Mouse (Mus musculus) heart, postnatal 4 days (tissue): ENCODE measurements at regions not wholly inside any gene's neighbourhood (a gene's known extent, or its start where the extent isn't known, plus 50 kb on each side); places are given as distances from the start of the nearest gene placed in this dataset.
A peak's percentile ranks its signal among the peaks of the same experiment; 100 is the strongest.
"Not testable (repeated sequence)": the region's sequence is repeated elsewhere in the genome, so short reads cannot be mapped to it uniquely, and the experiment has no call there.

ENCODE experiments used
- DNase-seq: peaks from one replicate; pipeline ENCODE4 v3.0.0; 2021

DNA sequence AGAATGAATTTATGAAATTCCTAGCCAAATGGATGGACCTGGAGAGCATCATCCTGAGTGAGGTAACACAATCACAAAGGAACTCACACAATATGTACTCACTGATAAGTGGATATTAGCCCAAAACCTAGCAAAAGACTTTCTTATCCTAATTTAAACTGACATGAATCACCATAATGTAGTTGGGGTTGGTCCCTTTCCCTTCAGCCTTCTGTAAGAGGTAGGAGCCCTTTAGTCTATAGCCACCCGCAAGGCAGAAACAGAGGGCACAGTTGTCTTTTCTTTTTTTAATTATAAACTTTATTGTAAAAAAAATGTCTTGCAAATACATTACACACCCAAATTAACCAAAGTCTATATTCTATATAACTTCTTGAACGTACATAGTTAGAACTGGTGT is 81.3 kb downstream of the Ogfrl1 start:
- not testable (repeated sequence) for DNase-seq

DNA sequence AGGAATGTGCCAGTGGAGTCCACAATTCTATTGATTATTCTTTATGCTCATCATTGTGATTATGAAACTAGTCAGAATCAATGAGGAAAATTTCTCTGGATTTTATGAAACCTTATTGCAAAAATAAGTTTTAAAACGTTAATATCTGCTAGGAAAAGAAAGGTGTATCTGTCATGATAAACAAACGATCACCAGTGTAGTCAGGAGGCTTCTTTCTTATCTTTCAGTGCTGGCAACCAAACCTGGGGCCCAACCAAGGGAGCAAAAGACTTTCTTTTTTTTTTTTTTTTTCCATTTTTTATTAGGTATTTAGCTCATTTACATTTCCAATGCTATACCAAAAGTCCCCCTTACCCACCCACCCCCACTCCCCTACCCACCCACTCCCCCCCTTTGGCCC is 82.7 kb downstream of the Ogfrl1 start:
- DNase-seq: not testable (repeated sequence)

DNA sequence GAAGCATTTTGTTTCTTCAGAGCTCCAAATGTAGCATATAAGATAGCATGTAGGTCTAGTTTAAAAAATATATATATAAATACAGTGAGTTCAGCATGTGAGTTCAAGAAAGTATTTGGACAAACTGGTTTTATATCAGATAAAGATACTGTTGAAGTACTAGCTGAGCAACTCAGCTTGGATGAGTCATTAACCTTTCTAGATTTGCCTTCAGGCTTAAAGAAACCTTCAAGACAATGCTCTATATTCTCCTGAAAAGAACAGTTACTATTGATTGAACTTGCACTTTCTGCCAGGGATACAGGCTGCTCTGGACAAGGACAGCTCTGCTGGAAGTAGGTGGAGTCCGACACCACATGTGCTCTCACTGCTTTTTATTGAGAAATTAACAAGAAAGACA is 104.9 kb downstream of the Ogfrl1 start:
- no peak for DNase-seq

DNA sequence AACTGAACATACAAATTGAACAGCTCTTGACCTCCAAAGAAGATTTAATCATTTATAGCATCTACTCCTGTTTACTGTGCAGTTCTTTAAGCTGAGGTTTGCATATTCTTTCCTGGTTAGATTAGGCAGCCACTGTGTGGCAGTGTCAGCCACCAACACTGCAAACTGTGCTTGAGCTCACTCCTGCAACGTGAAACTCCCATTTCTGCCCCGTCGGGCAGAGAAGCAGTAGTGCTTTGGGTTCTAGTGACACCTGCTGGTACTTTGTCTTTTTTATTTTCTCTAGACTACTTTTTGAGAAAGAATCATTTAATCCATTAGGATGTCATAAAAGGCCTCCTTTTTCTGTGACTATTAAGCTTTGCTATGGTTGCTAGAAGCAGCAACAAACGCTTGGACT is 110.8 kb downstream of the Ogfrl1 start:
- peak; percentile 56 for DNase-seq

DNA sequence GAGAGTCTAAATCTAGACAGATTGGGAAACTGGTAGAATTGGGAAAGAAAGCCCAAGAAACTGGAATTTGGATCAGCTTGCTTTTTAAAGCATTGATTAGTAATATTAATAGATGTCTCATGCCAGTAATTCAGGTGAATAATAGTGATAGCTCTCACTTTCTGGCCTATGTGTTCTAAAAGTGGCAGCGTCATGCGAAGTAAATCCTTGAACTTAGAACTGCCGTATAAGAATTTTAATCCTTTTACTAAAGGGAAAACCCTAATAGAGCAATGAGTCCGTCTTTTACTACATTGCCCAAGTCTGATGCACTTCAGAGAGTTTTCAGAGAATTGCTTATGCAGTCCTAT is 114.7 kb downstream of the Ogfrl1 start:
- no peak for DNase-seq

DNA sequence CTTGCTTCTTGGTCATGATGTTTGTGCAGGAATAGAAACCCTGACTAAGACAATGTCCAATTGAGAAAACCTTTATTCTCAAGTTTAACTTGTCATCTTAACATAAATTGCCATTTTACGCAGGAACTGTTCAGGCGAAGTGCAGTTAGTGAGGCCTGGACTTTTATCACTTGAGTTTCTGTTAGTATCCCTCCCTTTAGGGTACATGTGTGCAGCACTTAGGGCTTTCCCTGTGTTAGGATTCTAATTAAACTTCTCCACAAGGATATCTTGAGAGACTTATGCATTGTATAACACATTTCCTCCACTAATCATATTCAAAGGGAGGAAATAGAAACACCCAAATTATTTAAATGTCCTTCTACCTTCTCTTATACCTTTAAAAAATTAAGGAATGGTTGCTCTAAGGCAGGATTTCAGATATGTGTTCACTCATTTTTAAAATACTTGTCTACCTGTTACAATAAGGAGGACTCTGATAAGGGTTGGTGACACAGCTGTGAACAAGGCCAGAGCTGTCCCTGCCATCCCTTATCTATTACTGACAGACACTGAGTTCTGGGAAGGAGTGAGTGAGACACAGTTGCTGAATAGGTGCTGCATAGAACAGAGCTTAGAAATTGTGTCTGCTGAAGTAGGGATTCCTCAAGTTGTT is 115.2 kb downstream of the Ogfrl1 start:
- DNase-seq: no peak

DNA sequence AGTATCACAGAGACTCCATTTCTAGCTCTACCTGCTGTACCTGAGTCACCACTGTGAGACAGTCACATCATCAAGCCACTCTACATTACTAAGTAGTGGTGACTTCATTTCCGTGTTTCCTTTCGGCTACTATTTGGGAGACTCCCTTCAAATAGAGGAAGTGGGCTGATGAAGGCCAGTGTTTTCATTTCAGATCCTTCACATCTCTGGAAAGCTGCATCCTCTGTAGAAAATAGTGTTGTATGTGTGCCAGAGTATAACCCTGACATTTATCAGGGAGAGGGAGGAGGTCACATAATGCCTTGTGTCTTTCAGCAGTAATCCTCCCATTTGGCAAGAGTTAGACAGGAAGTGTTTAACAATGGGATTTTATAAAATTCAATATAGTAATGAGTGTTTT is 117.7 kb downstream of the Ogfrl1 start:
- no peak for DNase-seq

DNA sequence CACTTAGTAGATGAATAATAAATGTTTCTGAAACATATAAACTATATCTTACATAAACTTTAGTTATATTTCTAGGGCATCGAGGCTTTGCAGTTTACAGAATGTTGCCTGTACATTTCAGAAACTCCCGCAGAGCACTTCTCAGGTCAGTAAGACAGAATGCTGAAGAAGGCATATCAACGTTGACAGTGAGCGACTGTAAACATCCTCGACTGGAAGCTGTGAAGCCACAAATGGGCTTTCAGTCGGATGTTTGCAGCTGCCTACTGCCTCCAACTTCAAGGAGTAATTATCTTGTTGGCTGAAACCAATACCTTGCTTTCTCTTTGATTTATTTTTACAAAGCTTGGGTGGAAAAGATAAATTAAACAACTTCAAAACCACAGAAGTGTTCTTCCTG is 125.5 kb downstream of the Ogfrl1 start:
- DNase-seq: no peak

DNA sequence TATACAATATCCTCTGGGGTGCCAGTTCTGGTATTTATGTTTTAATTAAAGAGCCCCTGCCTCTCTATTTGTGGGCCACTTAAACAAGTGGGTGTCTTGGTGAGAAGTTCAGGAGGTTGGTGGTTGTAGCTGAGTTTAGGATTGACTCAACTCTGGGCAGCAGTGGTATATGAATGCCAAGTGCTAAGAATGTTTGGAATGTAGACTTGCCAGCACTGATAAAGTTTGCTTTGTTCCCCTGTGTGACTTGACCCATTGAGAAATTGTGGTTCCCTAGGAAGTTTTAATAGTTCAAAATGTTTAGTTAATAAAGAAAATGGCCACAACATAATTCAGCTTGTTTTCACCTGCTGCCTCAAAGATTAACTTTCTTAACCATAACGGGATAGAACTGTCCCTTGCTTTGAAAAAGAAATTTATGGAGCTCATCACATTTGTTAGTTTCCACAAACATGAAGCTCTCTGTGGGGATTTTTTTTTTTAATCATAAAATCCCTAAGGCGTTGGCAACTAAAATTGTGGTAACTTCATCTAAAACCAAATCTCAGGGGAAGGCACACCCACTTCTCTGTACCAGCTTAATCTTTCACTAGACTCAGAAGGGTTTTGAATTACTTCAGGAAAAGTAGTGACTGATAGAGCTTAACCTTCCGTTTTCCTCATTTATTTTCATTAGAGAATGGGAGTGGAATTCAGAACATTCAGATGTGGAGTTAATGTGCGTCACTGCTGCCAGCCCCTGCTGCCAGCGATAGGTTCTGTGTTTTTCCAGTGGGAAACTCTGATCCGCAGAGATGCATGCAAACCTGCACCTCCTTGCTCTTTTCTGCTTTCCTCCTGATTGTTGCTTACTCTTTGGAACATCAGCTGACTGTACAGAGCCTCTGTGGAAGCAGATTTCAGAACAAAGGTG is 126.4 kb downstream of the Ogfrl1 start:
- DNase-seq: peak; percentile 44

DNA sequence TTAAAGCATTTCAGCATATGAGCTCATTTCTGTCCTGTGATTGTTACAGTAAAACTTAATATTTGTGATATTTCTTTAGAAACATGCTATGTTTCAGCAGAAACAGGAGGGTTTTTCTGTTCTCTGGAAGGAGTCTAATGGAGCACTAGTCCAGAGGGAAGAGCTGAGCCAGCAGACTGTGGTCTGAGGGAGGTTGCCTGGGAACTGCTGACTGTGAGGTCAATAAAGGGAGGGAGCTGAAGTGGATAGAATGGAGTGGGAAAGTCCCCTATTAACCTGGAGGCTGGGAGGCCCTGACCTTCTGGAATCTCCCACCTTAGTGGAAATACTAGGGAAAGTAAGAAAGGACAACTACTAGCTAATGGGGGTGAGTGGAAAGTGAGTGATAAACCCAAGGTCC is 129.5 kb downstream of the Ogfrl1 start:
- DNase-seq: no peak

DNA sequence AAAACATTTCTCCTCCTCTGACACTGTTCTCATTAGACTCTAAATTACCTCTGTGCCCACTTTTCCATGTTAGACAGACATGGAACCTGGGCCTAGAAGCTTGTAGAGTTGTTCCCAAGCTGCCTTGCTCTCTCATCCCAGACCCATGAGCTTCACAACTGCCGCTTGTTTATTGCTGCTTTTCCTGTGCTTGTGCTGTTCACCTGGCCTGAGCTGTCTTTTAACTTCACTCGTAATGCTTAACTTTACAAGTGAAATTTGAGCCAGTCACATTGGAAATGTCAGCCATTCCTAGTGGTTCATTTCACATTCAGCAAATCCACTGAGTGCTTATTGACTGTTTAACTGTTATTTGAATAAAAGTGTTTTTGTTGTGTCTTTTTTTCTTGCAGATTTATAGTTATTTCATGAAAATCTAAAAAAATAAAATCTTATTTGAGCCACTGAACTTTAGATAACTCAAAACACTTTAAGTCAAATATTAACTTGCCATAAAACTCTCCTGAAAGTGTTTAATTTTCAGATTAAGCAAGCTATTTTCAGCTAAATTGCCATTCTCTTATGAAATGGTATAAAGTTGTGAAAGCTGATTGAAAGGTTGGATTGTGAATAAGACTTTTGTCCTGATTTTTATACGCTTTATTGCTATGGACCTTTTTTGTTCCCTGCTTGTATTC is 131.9 kb downstream of the Ogfrl1 start:
- DNase-seq: no peak

DNA sequence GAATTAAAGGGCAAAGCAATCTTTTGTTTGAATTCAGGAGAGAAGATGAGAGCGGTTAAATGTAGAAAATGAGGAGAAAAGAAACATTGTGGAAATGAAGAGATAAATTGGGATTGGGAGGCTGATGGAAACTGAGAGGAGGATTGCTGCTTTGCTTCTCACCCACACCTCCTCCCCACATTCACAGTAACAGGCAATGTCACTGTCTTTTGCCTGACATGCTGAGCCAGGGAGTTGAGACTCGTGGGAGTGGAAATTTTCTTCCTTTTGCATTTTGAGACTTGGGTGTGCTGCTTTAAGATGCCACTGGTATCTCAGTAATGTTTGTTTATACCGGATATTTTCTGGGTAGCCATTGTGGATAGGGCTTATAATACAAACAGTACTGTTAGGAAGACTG is 133.3 kb downstream of the Ogfrl1 start:
- no peak for DNase-seq

DNA sequence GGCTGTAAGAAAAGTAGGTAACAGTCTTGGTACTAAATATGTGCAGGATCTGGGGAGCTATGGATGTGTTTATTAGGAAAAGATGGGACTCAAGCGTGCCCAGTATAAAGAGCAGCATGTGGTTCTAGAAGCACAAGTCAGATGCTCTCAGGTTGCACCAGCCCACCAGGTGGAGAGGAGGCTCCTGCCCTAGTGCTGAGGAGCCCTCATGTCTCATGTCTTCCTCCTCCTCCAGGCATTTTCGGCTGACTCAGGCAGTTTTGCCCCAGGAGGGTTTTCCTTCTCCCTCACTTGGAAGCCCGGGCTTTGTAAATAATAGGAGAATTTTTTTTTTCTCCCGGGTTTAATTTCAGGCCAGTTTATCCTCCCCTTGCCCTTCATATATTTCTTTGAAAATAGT is 133.8 kb downstream of the Ogfrl1 start:
- DNase-seq: no peak

DNA sequence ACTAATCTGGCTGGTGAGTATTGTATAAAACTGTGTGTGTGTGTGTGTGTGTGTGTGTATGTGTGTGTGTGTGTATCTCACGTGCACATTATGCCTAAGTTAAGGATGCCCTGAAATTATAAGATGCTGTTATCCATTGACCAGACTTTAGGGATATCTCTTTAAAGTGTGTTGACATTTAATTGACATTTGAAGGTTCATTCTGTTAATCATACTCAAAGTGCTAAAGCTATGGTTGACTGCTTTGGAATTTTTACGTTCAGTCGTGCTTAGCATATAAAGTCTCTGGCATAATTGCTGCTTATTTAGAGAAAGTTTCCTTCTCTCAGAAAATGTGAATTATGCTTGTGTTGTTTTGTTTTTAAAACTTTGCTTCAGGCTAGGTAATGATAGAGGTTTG is 135.9 kb downstream of the Ogfrl1 start:
- no peak for DNase-seq

DNA sequence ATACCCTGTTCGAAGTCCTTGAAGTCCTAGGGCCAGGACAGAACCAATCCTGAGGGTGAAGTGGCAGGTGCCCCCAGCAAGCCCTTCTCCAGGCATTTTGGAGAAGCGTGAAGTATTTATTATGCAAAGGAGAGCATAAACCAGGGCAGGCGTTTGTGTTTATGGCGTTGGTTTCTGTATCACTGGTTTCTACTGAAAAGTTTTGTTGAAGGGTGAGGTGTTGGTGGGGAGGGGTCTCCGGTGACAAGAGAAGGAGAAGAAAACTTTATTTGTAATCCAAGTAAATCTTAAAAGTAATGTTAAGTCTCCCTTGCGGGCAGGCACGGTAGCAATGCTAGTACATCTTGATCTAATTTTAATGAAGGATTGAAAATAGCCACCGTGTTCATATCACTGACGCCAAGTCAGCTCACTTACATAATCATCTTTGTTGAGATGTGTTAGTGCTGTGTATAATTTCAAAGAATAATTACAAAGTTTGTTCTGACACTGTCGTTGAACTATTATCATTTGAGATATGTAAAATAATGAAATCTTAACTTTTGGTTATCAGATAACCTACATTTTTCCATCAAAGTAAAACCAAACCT is 140.2 kb downstream of the Ogfrl1 start:
- DNase-seq: no peak

DNA sequence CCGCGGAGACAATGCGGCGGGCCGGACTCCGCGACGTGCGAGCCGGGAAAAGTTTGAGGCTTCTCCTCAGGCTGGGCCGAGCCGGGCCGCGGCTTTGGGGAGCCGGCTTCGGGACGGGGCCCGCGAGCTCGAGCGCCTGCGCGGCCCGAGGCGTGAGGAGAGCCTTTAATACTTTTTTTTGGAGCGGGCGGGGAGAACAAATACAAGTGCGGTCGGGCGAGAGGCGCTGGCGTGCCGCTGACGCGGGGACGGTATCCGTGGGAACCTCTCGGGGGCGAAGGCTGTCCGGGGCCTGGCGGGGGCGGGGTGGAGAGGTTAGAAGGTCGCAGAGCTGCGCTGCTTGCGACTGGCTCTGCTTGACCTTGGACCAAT is 141.0 kb downstream of the Ogfrl1 start:
- DNase-seq: peak; percentile 86

DNA sequence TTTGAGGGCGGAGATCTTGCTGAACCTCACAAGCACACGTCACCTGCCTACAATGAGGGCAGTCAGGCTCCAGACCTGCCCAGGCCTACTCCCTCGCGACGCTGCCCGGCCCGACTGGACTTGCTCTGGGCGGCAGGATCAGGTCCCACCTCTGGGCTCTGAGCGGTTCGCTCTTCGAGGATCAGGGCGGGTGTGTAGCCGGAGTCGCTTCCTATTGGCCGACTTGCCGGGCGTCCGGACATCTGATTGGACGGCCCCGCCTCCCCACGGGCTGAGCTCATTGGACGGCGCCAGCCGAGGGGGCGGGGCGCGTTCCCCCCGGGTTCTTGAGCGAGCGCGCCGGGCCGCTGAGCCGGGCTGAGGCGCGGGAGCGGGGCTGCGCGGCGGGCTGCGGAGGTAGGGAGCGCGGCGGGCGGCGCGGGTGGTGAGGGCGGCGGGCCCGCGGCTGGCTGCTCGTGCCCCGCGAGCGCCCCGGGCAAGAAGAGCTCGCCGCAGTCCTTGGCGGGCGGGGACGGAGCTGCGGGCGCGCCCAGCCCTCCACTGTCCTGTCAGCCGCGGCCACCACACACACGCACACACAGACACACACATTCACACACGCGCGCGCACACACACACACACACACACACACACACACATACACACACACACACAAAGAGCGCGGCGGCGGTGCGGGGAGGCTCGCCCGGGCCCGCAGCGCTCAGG is 141.5 kb downstream of the Ogfrl1 start:
- peak; percentile 97 for DNase-seq

DNA sequence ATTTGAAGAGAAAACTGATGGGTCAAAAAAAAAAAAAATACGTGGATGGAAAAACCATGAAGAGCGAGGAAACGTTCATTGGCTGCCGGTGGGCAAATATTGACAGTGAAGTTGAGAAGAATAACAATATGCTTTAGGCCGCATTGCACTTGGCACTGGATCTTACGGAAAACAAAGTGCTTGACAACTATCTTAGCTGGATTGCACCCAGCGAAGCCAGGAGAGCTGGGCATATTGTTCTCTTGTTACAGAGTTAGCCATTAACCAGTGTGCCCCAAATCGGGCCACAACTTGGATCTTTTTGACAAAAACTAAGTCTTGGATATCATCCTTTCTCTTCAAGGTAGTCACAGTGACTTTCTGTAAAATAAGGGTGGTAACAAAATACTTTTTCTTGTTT is 143.3 kb downstream of the Ogfrl1 start:
- no peak for DNase-seq

DNA sequence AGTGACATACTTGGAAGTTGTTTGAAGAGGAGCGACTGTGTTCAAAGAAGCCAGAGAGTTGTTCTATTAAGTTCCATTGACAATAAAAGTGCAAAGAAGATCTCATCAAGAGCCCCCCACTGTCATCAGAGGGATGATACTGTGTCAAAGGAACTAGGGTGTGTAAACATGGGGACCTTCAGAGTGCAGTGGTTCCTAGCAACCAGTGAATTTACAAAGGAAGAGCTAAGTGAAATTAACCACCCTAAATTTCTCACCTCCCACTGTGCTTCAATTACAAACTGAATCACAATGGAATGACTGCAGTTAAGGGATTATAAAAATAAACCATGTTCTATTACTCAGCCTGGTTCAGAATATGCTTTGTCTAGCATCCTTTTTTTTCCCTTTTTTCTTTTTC is 129.5 kb upstream of the 4933415F23Rik start:
- no peak for DNase-seq

DNA sequence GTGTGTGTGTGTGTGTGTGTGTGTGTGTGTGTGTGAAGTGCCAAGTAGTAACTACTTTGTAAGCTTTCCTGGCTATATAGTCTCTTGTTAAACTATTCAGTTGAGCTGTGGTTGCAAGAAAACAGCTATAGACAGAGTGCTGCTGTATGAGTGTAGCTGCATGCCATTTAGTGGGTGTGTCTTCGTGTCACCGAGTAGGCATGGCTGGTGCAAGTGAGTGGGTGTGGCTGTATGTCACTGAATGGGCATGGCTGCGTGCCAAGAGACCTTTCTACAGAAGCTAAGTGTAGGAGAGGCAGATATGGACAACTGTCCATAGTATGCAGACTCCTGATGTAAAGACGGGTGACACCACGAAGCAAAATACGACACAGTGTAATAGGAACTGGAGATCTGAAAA is 126.4 kb upstream of the 4933415F23Rik start:
- peak; percentile 26 for DNase-seq

DNA sequence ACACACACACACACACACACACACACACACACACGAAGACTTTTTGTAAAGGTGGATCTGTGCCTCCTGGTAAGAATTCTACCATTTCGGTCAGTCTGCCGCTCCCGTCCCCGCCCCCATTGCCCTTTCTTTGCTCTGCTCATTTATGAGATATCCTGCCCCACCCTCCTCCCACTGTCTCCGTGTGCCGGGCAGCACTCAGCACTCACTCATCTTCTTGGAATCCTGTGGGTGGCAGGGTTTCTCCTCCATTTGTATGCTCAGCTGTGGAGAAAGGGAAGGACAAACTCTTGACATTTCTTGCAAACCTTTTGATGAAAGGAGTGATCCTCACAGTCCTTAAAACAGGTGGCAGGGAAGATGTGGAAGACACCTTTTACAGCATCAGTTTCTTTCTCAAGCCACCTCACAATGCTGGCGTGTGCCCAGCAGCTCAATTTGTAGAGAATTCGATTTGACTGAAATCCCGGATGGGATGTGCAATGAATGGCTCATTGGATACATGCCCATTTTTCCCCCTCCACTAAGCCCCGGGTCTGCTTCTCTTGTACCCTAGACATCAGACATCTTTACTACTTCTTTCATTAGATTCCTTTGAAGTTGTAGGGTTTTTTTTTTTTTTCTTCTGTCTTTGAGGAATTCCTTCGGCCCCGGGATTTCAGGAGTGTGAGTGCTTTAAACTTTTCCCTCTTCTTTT is 112.6 kb upstream of the 4933415F23Rik start:
- DNase-seq: peak; percentile 17

DNA sequence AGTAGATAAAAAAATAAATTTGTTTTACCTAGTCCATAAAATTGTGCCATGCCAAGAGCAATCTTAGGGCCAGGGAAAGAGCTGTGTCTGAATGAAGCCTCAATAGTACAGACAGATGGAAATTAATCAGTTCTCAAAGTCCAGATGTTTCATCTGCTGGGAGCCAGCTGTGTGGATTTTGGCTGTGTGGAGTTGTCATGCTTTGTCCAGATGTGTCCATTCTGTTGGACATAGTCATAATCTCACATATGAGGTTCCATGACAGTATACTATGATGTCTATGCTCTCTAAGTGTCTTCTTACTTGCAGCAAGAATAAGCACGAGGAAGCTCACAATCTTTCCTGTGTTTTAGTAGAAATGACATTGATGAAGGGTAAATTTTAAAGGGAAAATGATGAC is 105.8 kb upstream of the 4933415F23Rik start:
- no peak for DNase-seq
